Mouse (Mus musculus) gastrocnemius, adult 18-20 months (tissue): Measurements from ENCODE around the gene Tcl1. TPM values are rescaled to one million over a fixed set of nuclear protein-coding genes. Genes with fewer than 3 reads are reported as not detected.
"Not testable (repeated sequence)": the region's sequence is repeated elsewhere in the genome, so short reads cannot be mapped to it uniquely, and the experiment has no call there.

ENCODE experiments used
- DNase-seq: peaks from one replicate; pipeline ENCODE4 v3.0.0; 2021; ENCODE audit warnings: low spot score
- total RNA-seq, 2 experiments: library from RNA; stranded (reverse); gene quantifications; 2 replicates each; pipeline ENCODE4 v1.2.3; 2021

Tcl1 gene
- total RNA-seq, 2 experiments from 2014 or later, result not detected

- DNase-seq, result not testable (repeated sequence)
Observed at GRCm38 (mm10) chr12:105181040-105181644, 41.5 kb downstream of the Tcl1 start.

- not testable (repeated sequence) for DNase-seq
Observed at GRCm38 (mm10) chr12:105176044-105176443, 46.5 kb downstream of the Tcl1 start, which contains the start of gene Tcl1b5. Gene Tcl1b5, plus strand, starts transcription at chr12:105176344.

- peak; percentile 42 for DNase-seq
Observed at GRCm38 (mm10) chr12:105174318-105174717, 48.3 kb downstream of the Tcl1 start.

GRCm38 (mm10) chr12:105173366-105173765, 49.2 kb downstream of the Tcl1 start:
- DNase-seq, result no peak

Other genes with a start within 250 kb of the Tcl1 start
- gene Syne3, start 213.0 kb downstream of the Tcl1 start, total RNA-seq, result 1 to 10 TPM; 3.6 to 4.3 TPM
- gene Glrx5, start 190.1 kb downstream of the Tcl1 start, total RNA-seq, result 10 to 100 TPM; 54.6 to 57.3 TPM
- gene Tcl1b2, start 76.8 kb downstream of the Tcl1 start, total RNA-seq, result not detected
- not detected for gene Tcl1b1, start 63.1 kb downstream of the Tcl1 start, total RNA-seq
- not detected for gene Tcl1b5, start 46.4 kb downstream of the Tcl1 start, total RNA-seq
- gene Tcl1b3, start 31.8 kb downstream of the Tcl1 start, total RNA-seq, result not detected
- not detected for gene Tcl1b4, start 20.8 kb downstream of the Tcl1 start, total RNA-seq
- gene Tunar, start 111.1 kb upstream of the Tcl1 start, total RNA-seq, result not detected
- gene D430019H16Rik, start 231.1 kb upstream of the Tcl1 start, total RNA-seq, result under 1 TPM; 0.09 to 0.11 TPM